Mouse (Mus musculus) bone marrow macrophage, adult 2 months (primary cell): ENCODE data around the gene Them7. TPM values are rescaled to one million over a fixed set of nuclear protein-coding genes. Genes with fewer than 3 reads are reported as not detected.

ENCODE experiments used
- H3K27ac ChIP-seq: 2 replicates; pipeline ENCODE4 v1.5.1; 2012; ENCODE audit warnings: low read depth, low read length; ENCODE audit not compliant: insufficient read depth
- H3K4me1 ChIP-seq: 2 replicates; pipeline ENCODE4 v1.6.1; 2012; ENCODE audit warnings: low read length; ENCODE audit not compliant: control insufficient read depth, insufficient read depth
- H3K4me3 ChIP-seq: 2 replicates; pipeline ENCODE4 v1.5.1; 2012; ENCODE audit warnings: mild to moderate bottlenecking, low read length, moderate library complexity; ENCODE audit not compliant: insufficient read depth
- CTCF ChIP-seq: IDR thresholded peaks from 2 replicates; pipeline ENCODE4 v1.5.1; 2012; ENCODE audit warnings: low read depth, mild to moderate bottlenecking, low read length, moderate library complexity
- POLR2A ChIP-seq: IDR thresholded peaks from 2 replicates; pipeline ENCODE4 v1.6.1; 2012; ENCODE audit warnings: mild to moderate bottlenecking, low read depth, low read length, borderline replicate concordance
- polyA plus RNA-seq: library from polyadenylated mRNA; stranded (reverse); fragments of >200 nt; gene quantifications from 2 replicates; pipeline ENCODE4 v1.2.4, GENCODE M21; 2012; ENCODE audit not compliant: missing spikeins, insufficient read depth, insufficient read length

The Them7 gene
- polyA plus RNA-seq, 1 experiment = not detected

- Histone ChIP-seq H3K4me3 (no peak overlapping the region), H3K27ac (no peak overlapping the region), H3K4me1 (no peaks in the 10 kb centered on the region)
- no peak for TF ChIP-seq CTCF
- TF ChIP-seq POLR2A = no peak
These were observed 133.9 kb downstream of the Them7 start for GRCm38 (mm10) chr2:105358040-105358439.

- TF ChIP-seq POLR2A = no peak
- TF ChIP-seq CTCF = no peak
- Histone ChIP-seq H3K27ac (no peak overlapping the region), H3K4me1 (no peaks in the 10 kb centered on the region), H3K4me3 (no peak overlapping the region)
These were observed 143.5 kb downstream of the Them7 start for GRCm38 (mm10) chr2:105367623-105368022.

- Histone ChIP-seq H3K4me3 (no peak overlapping the region), H3K27ac (no peak overlapping the region), H3K4me1 (no peaks in the 10 kb centered on the region)
- no peak for TF ChIP-seq POLR2A
- no peak for TF ChIP-seq CTCF
These were observed 146.1 kb downstream of the Them7 start for GRCm38 (mm10) chr2:105370240-105370639.

GRCm38 (mm10) chr2:105370698-105371097 is 146.6 kb downstream of the Them7 start:
- no peak for TF ChIP-seq CTCF
- TF ChIP-seq POLR2A = no peak
- H3K4me3 ChIP-seq = no peak overlapping the region
- H3K4me1 ChIP-seq = no peaks in the 10 kb centered on the region
- H3K27ac ChIP-seq = no peak overlapping the region

- TF ChIP-seq POLR2A = no peak
- TF ChIP-seq CTCF = no peak
- Histone ChIP-seq H3K4me3 (no peak overlapping the region), H3K4me1 (no peaks in the 10 kb centered on the region), H3K27ac (no peak overlapping the region)
These were observed 148.0 kb downstream of the Them7 start for GRCm38 (mm10) chr2:105372156-105372555.

GRCm38 (mm10) chr2:105372727-105373126 is 148.6 kb downstream of the Them7 start:
- no peaks in the 10 kb centered on the region for H3K4me1 ChIP-seq
- TF ChIP-seq CTCF = no peak
- TF ChIP-seq POLR2A = no peak
- H3K4me3 ChIP-seq = no peak overlapping the region
- H3K27ac ChIP-seq = no peak overlapping the region

GRCm38 (mm10) chr2:105373658-105374057 is 149.5 kb downstream of the Them7 start:
- H3K4me1 ChIP-seq = no peaks in the 10 kb centered on the region
- H3K4me3 ChIP-seq = no peak overlapping the region
- H3K27ac ChIP-seq = no peak overlapping the region
- TF ChIP-seq CTCF (no peak), POLR2A (no peak)

- Histone ChIP-seq H3K27ac (no peak overlapping the region), H3K4me1 (no peaks in the 10 kb centered on the region), H3K4me3 (no peak overlapping the region)
- TF ChIP-seq POLR2A = no peak
- no peak for TF ChIP-seq CTCF
These were observed 151.1 kb downstream of the Them7 start for GRCm38 (mm10) chr2:105375261-105375660.

- Histone ChIP-seq H3K27ac (no peak overlapping the region), H3K4me3 (no peak overlapping the region), H3K4me1 (no peaks in the 10 kb centered on the region)
- TF ChIP-seq POLR2A = no peak
- no peak for TF ChIP-seq CTCF
These were observed 151.6 kb downstream of the Them7 start for GRCm38 (mm10) chr2:105375705-105376104.

GRCm38 (mm10) chr2:105379682-105380081 is 155.6 kb downstream of the Them7 start:
- TF ChIP-seq CTCF (no peak), POLR2A (no peak)
- Histone ChIP-seq H3K4me1 (no peaks in the 10 kb centered on the region), H3K27ac (no peak overlapping the region), H3K4me3 (no peak overlapping the region)

GRCm38 (mm10) chr2:105380757-105381319 is 156.7 kb downstream of the Them7 start:
- no peak overlapping the region for H3K27ac ChIP-seq
- no peaks in the 10 kb centered on the region for H3K4me1 ChIP-seq
- H3K4me3 ChIP-seq = no peak overlapping the region
- TF ChIP-seq POLR2A (no peak), CTCF (no peak)
